Mouse (Mus musculus) lung, embryonic 16.5 days (tissue): ENCODE data around the gene Atrip. TPM values are rescaled to one million over a fixed set of nuclear protein-coding genes. Genes with fewer than 3 reads are reported as not detected.

ENCODE experiments used
- ATAC-seq: fragments of 200-750 bp; cut with Nextera tagmentation; 2 replicates; pipeline ENCODE4 v1.8.0; 2017; ENCODE audit warnings: low read depth, mild to moderate bottlenecking, moderate library complexity
- H3K27ac ChIP-seq: fragments of 300-500 bp; sonication (generic); 2 replicates; pipeline ENCODE4 v1.5.1; 2014; ENCODE audit warnings: mild to moderate bottlenecking, control low read depth, low read length
- H3K27me3 ChIP-seq: fragments of 300-500 bp; sonication (generic); 2 replicates; pipeline ENCODE4 v1.6.1; 2014; ENCODE audit warnings: low read depth, low read length, mixed read lengths; ENCODE audit not compliant: control insufficient read depth, insufficient read depth
- H3K36me3 ChIP-seq: fragments of 300-500 bp; sonication (generic); 2 replicates; pipeline ENCODE4 v1.6.1; 2014; ENCODE audit warnings: low read length; ENCODE audit not compliant: control insufficient read depth, insufficient read depth
- H3K4me1 ChIP-seq: fragments of 300-500 bp; sonication (generic); replicated peaks from 2 replicates; pipeline ENCODE4 v1.6.1; 2014; ENCODE audit warnings: low read length, mixed read lengths; ENCODE audit not compliant: control insufficient read depth, insufficient read depth
- H3K4me2 ChIP-seq: fragments of 300-500 bp; sonication (generic); 2 replicates; pipeline ENCODE4 v1.6.1; 2014; ENCODE audit warnings: low read depth, low read length, control low read depth
- H3K4me3 ChIP-seq: fragments of 300-500 bp; sonication (generic); 2 replicates; pipeline ENCODE4 v1.5.1; 2014; ENCODE audit warnings: mild to moderate bottlenecking, low read length, control low read depth
- H3K9ac ChIP-seq: fragments of 300-500 bp; sonication (generic); 2 replicates; pipeline ENCODE4 v1.6.1; 2014; ENCODE audit warnings: low read length, control low read depth
- H3K9me3 ChIP-seq: fragments of 300-500 bp; sonication (generic); 2 replicates; pipeline ENCODE4 v1.6.1; 2016; ENCODE audit warnings: low read length; ENCODE audit not compliant: control insufficient read depth
- WGBS: fragments of 180-500 bp; shearing (Covaris S2); extraction: QIAGEN DNeasy Blood & Tissue Kit; methylation state at CpG from one replicate; pipeline ENCODE4 v1.1.7; 2014; 5-methylcytosine and 5-hydroxymethylcytosine counted together
- polyA plus RNA-seq: library from polyadenylated mRNA; unstranded; fragments of >200 nt; fragmentation: Nextera tagmentation; extraction: Ambion mirVana; gene quantifications from 2 replicates; pipeline ENCODE4 v1.2.1, GENCODE M21; 2015

The Atrip gene
- polyA plus RNA-seq, 1 experiment from 2014 or later, result 24.7 TPM

GRCm38 (mm10) chr9:109021428-109021827 lies 52.5 kb downstream of the Atrip start:
- no peak for ATAC-seq
- Histone ChIP-seq H3K27me3 (no peaks in the 10 kb centered on the region), H3K4me2 (no peak overlapping the region), H3K27ac (no peak overlapping the region), H3K9ac (no peak overlapping the region), H3K4me3 (no peak overlapping the region), H3K9me3 (no peaks in the 10 kb centered on the region), H3K4me1 (no peaks in the 10 kb centered on the region), H3K36me3 (no peaks in the 10 kb centered on the region)
- 83% methylated on average over 4 of the region's 4 CpGs for WGBS

- no peaks in the 10 kb centered on the region for H3K4me1 ChIP-seq
- H3K27me3 ChIP-seq, result no peaks in the 10 kb centered on the region
- no peaks in the 10 kb centered on the region; the same call in 1 of the 2 replicates for H3K36me3 ChIP-seq
- no peak for ATAC-seq
- no peak overlapping the region for H3K27ac ChIP-seq
- no peaks in the 10 kb centered on the region for H3K9me3 ChIP-seq
- H3K4me3 ChIP-seq, result no peak overlapping the region
- no peak overlapping the region for H3K9ac ChIP-seq
- H3K4me2 ChIP-seq, result no peak overlapping the region
- WGBS, result 36% methylated on average over 11 of the region's 11 CpGs
Observed at GRCm38 (mm10) chr9:109016973-109017604, 56.8 kb downstream of the Atrip start.

GRCm38 (mm10) chr9:109015397-109015796 lies 58.5 kb downstream of the Atrip start:
- Histone ChIP-seq H3K4me3 (no peak overlapping the region), H3K36me3 (no peaks in the 10 kb centered on the region; the same call in 1 of the 2 replicates), H3K9ac (no peak overlapping the region), H3K27ac (no peak overlapping the region), H3K4me2 (no peak overlapping the region), H3K27me3 (no peaks in the 10 kb centered on the region), H3K4me1 (no peaks in the 10 kb centered on the region), H3K9me3 (no peaks in the 10 kb centered on the region)
- no peak for ATAC-seq
- 48% methylated on average over 8 of the region's 8 CpGs for WGBS

- WGBS, result 78% methylated on average over 14 of the region's 14 CpGs
- no peak overlapping the region for H3K4me2 ChIP-seq
Observed at GRCm38 (mm10) chr9:109010316-109010690, 63.6 kb downstream of the Atrip start.

GRCm38 (mm10) chr9:109009636-109010315 lies 64.1 kb downstream of the Atrip start:
- H3K9ac ChIP-seq, result no peak overlapping the region
- H3K4me2 ChIP-seq, result no peak overlapping the region
- no peaks in the 10 kb centered on the region for H3K4me1 ChIP-seq
- no peaks in the 10 kb centered on the region for H3K9me3 ChIP-seq
- no peak overlapping the region for H3K4me3 ChIP-seq
- WGBS, result 36% methylated on average over 17 of the region's 17 CpGs
- H3K36me3 ChIP-seq, result no peaks in the 10 kb centered on the region; the same call in 1 of the 2 replicates
- ATAC-seq, result peak; percentile 40
- H3K27ac ChIP-seq, result no peak overlapping the region
- H3K27me3 ChIP-seq, result no peaks in the 10 kb centered on the region

More at GRCm38 (mm10) chr9:109010316-109010690, 63.6 kb downstream of the Atrip start:
- Histone ChIP-seq H3K36me3 (no peaks in the 10 kb centered on the region; the same call in 1 of the 2 replicates), H3K9ac (no peak overlapping the region), H3K4me1 (no peaks in the 10 kb centered on the region), H3K27ac (no peak overlapping the region), H3K9me3 (no peaks in the 10 kb centered on the region), H3K27me3 (no peaks in the 10 kb centered on the region), H3K4me3 (no peak overlapping the region)
- ATAC-seq, result peak; percentile 17; the same call in 1 of the 2 replicates

- H3K4me3 ChIP-seq, result no peak overlapping the region
- H3K9me3 ChIP-seq, result no peaks in the 10 kb centered on the region
- no peaks in the 10 kb centered on the region for H3K4me1 ChIP-seq
- 67% methylated on average over 9 of the region's 10 CpGs for WGBS
- H3K27ac ChIP-seq, result no peak overlapping the region
- H3K27me3 ChIP-seq, result no peaks in the 10 kb centered on the region
- no peak overlapping the region for H3K9ac ChIP-seq
- no peak overlapping the region for H3K4me2 ChIP-seq
- no peaks in the 10 kb centered on the region; the same call in 1 of the 2 replicates for H3K36me3 ChIP-seq
- no peak for ATAC-seq
Observed at GRCm38 (mm10) chr9:109008994-109009635, 64.8 kb downstream of the Atrip start.

GRCm38 (mm10) chr9:109008081-109008480 lies 65.8 kb downstream of the Atrip start:
- no peaks in the 10 kb centered on the region for H3K4me1 ChIP-seq
- H3K4me2 ChIP-seq, result no peak overlapping the region
- H3K9me3 ChIP-seq, result no peaks in the 10 kb centered on the region
- no peaks in the 10 kb centered on the region; the same call in 1 of the 2 replicates for H3K36me3 ChIP-seq
- 87% methylated on average over 9 of the region's 9 CpGs for WGBS
- no peak overlapping the region for H3K9ac ChIP-seq
- H3K27ac ChIP-seq, result no peak overlapping the region
- no peaks in the 10 kb centered on the region for H3K27me3 ChIP-seq
- ATAC-seq, result no peak
- no peak overlapping the region for H3K4me3 ChIP-seq

Other genes starting within 250 kb of the Atrip start
- 0.11 and 0.14 TPM in 2 replicates for gene Celsr3, start 247.8 kb downstream of the Atrip start, polyA plus RNA-seq
- 10.0 and 11.2 TPM in 2 replicates for gene Slc26a6, start 220.8 kb downstream of the Atrip start, polyA plus RNA-seq
- 0.78 and 1.1 TPM in 2 replicates for gene Tmem89, start 159.5 kb downstream of the Atrip start, polyA plus RNA-seq
- 397 and 421 TPM in 2 replicates for gene Uqcrc1, start 137.5 kb downstream of the Atrip start, polyA plus RNA-seq
- gene Col7a1, start 120.5 kb downstream of the Atrip start, polyA plus RNA-seq, result 1.3 and 1.5 TPM in 2 replicates
- gene Ucn2, start 88.1 kb downstream of the Atrip start, polyA plus RNA-seq, result not detected in 2 replicates
- gene Pfkfb4, start 82.3 kb downstream of the Atrip start, polyA plus RNA-seq, result 11.9 and 13.0 TPM in 2 replicates
- 120 and 126 TPM in 2 replicates for gene Shisa5, start 35.6 kb downstream of the Atrip start, polyA plus RNA-seq
- 12.1 and 13.2 TPM in 2 replicates for gene Trex1, start 14.4 kb downstream of the Atrip start, polyA plus RNA-seq
- gene Ccdc51, start 8.4 kb upstream of the Atrip start, polyA plus RNA-seq, result 11.2 and 13.1 TPM in 2 replicates
- gene Tma7, start 8.5 kb upstream of the Atrip start, polyA plus RNA-seq, result 524 and 545 TPM in 2 replicates
- 17.4 and 18.6 TPM in 2 replicates for gene Plxnb1, start 21.3 kb upstream of the Atrip start, polyA plus RNA-seq
- gene Fbxw21, start 87.9 kb upstream of the Atrip start, polyA plus RNA-seq, result not detected in 2 replicates
- gene Fbxw13, start 121.9 kb upstream of the Atrip start, polyA plus RNA-seq, result not detected in 2 replicates
- not detected in 2 replicates for gene Fbxw20, start 160.6 kb upstream of the Atrip start, polyA plus RNA-seq
- not detected in 2 replicates for gene Fbxw14, start 213.6 kb upstream of the Atrip start, polyA plus RNA-seq